Mouse (Mus musculus) kidney, adult 2 months (tissue): ENCODE results near the gene Gm4881.

Experiments used
- CTCF ChIP-seq: fragments of 200-500 bp; conservative IDR thresholded peaks from 2 replicates; pipeline ENCODE4 v1.5.1; 2011; ENCODE audit warnings: low read depth, mild to moderate bottlenecking, control low read depth, low read length, moderate library complexity, mixed read lengths; ENCODE audit not compliant: insufficient read depth, insufficient read length
- POLR2A ChIP-seq: fragments of 200-500 bp; IDR thresholded peaks from one replicate; pipeline ENCODE4 v1.6.1; 2011; ENCODE audit warnings: low read depth, low read length, control low read depth

- TF ChIP-seq POLR2A, result no peak
- no peak for TF ChIP-seq CTCF
Measured at GRCm38 (mm10) chr7:24947316-24948048, 3.2 kb upstream of the Gm4881 start.
